Mouse (Mus musculus): ENCODE measurements around the gene Zfp941.

Gene Zfp941

DNA sequence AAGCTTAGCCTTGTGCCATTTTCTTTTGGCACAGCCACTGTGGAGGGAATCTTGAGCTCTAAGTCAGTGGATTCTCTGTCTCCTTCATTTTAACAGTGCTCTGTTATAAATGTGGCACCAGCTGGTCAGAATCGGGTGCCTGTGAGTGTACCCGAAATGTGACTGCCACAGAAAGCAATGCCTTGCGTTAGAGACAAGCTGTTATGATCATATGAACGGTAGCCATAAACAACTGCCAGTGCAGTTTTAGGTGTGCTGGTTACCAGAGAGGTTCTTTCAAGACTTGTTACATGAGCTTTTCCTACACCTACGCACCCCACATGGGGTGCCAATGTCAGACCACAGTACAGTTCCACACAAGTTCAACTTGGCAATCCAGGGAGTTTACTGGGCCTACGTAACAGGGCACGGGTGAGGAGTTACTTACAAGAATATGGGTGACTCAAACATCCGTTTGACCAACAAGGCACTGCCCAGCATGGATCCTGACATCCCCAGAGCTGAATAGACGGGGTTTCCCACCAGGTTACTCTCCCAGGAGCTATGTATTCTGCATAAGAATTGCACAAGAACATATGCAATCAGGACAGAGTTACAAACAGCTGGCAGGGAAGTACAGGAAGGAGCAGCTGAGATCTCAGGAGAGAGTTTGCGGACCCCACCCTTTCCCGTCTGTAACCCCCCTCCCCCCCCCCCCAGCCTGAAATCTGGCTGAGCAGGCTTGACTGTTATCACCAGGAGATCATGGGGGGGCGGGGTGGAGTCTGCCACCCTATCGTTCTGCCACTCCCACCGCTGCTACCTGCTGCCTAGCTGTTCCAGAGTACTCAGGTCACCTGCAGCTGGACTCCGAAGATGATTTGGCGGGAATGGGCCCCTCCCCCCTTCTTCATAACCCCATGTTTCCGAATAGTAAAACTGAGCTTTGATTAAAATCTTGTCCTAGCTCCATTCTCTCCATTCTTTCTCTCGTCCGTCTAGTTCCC, 19.1 kb upstream of the Zfp941 start:
- DNase-seq (ENCODE audit: low spot score in 2 of 2): no peak

DNA sequence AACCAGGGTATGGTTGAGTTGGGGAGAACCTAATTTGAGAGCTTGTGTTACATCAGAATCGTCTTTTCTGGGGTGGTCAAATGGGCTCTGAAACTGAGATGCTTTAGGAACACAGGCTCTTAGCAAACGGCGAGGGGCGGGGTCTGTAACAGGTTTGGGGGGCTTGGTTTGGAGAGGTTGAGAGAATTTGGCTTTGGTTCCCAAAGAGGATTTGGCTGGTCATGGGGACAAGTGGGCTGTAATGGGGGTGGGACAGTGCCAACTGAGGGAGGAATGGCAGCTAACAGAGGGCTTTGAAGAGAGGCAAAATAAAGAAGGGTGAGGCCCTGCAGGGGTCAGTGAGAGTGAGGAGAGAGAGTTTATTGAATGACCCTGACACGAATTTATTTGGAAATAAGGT, 17.6 kb upstream of the Zfp941 start:
- DNase-seq (ENCODE audit: low spot score in 2 of 2): no peak

DNA sequence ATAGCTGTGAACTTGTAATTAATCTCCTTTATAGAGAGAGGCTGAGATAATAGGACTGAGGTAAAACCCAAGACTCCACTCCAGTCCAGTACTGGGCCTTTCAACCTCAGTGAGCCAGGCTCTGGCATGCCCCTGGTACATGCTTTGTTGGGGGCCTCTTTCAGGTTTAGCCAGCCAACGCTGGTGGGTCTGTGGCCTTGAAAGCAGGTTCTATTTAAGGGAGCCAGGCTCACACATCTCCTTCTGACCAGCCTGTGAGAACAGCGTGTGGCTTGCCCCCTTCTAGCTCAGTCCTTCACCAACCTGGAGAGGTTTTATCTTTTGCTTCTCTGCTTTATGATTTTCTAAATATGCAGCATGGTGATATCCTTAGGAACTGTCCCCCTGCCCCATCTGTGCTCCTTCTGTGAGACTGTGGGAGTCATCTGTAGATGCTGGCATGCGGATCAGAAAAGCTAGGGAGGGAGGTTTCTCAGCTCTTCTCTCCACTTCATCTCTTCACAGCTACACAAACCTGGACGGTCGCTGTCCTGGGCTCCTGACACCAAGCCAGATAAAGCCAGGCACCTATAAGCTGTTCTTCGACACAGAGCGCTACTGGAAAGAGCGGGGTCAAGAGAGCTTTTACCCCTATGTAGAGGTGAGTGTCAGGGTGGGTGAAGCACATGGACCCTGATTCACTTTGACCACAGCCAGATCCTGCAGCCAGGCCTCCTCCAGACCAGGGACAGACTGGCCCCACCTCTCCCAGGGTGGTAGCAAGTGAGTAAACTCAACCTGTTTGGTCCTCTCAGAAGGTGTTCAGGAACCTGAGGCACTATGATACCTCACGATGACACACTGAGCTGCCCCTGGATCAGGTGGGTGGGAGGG, 14.5 kb upstream of the Zfp941 start:
- DNase-seq (ENCODE audit: low spot score in 2 of 2): no peak

GRCm38 (mm10) chr7:140835758-140836087, 13.7 kb upstream of the Zfp941 start:
- DNase-seq (ENCODE audit: low spot score in 2 of 2): no peak

- no peak for DNase-seq (ENCODE audit: low spot score in 2 of 2)
Measured at GRCm38 (mm10) chr7:140834968-140835757, 13.2 kb upstream of the Zfp941 start, which contains the start of gene Urah. Gene Urah, plus strand, starts transcription at chr7:140835018.

DNA sequence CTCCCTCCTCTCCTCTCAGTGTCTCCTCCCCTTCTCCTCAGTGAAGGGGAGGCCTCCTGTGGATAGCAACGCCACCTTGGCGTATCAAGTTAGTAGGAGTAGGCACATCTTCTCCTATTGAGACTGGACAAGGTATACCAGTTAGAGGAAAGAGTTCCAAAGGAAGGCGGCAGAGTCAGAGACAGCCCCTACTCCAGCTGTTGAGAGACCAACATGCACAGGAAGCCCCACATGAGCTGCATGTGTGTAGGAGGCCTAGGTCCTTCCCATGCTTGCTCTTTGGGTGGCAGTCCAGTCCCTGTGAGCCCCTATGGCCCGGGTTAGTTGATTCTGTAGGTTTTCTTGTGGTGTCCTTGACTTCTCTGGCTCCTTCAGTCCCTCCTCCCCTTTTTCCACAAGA, 11.4 kb upstream of the Zfp941 start:
- no peak for DNase-seq (ENCODE audit: low spot score in 2 of 2)

- DNase-seq (ENCODE audit: low spot score in 2 of 2): no peak
Measured at GRCm38 (mm10) chr7:140831447-140831846, 9.5 kb upstream of the Zfp941 start.

GRCm38 (mm10) chr7:140828171-140828881, 6.3 kb upstream of the Zfp941 start:
- DNase-seq (ENCODE audit: low spot score in 2 of 2): no peak

DNA sequence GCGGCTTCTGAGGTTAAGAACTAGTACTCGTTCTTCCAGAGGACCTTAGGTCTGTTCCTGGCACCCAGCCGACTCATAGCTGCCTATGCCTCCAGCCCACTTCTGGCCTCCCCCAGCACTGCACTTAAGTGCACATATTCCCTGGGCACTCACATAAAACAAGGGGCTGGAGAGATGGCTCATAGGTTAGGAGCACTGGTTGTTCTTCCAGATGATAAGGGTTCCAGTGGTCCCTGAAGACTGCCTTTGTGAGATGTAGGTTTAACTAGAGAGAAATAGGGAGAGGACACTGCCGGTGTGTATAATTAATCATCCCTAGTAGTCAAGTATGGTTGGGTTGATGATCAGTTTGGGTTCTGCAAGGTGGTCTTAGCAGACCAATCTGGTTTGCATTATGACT, 753 bp upstream of the Zfp941 start:
- DNase-seq (ENCODE audit: low spot score in 2 of 2): no peak

- DNase-seq (ENCODE audit: low spot score in 2 of 2): no peak
Measured at GRCm38 (mm10) chr7:140821305-140821652, 699 bp downstream of the Zfp941 start.

DNA sequence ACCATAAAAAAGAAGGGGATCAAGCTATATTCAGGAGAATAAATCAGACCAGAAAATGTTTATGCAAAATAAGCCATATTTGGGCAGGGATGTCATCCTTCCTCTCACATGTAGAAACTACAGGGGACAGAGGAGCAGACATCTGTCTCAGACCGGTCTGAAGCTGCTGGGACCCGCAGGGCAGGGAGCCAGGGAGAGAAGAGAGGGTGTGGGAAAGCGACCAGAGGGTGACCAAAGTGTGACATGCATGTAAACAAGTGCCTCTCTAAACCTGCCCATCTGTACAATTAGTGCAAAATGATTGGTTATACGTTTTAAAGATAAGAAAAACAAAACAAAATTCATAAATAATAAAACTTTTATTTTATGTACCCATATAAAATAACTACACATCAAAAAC, 1.8 kb downstream of the Zfp941 start:
- DNase-seq (ENCODE audit: low spot score in 2 of 2): no peak

- no peak for DNase-seq (ENCODE audit: low spot score in 2 of 2)
Measured at GRCm38 (mm10) chr7:140812850-140813249, 9.1 kb downstream of the Zfp941 start.

GRCm38 (mm10) chr7:140811714-140812113, 10.3 kb downstream of the Zfp941 start:
- DNase-seq (ENCODE audit: low spot score in 2 of 2): no peak

- DNase-seq (ENCODE audit: low spot score in 2 of 2): no peak
Measured at GRCm38 (mm10) chr7:140810496-140810895, 11.5 kb downstream of the Zfp941 start.

GRCm38 (mm10) chr7:140805704-140806103, 16.3 kb downstream of the Zfp941 start:
- DNase-seq (ENCODE audit: low spot score in 2 of 2): peak in 1 of 2 experiments; percentile 14

DNA sequence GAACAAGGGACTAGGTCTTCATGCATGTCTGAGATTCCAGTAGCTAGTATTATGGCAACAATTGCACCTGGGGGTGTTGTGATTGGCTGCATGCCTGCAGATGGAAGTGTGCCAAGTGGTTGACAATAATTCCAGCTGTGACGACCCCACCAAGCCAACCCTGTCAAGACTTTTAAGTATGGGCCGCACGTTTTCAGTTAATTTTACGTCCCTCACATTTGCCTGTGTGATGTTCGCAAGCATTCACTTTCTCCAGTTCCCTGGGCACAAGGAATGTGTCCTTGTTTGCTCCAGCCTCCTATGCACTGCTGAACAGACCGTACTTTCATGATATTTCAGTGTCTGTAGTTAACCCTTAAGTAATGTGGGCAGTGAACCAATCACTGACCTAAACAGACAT, 19.3 kb downstream of the Zfp941 start:
- no peak for DNase-seq (ENCODE audit: low spot score in 2 of 2)

- DNase-seq (ENCODE audit: low spot score in 2 of 2): no peak
Measured at GRCm38 (mm10) chr7:140798212-140798611, 23.8 kb downstream of the Zfp941 start.

DNA sequence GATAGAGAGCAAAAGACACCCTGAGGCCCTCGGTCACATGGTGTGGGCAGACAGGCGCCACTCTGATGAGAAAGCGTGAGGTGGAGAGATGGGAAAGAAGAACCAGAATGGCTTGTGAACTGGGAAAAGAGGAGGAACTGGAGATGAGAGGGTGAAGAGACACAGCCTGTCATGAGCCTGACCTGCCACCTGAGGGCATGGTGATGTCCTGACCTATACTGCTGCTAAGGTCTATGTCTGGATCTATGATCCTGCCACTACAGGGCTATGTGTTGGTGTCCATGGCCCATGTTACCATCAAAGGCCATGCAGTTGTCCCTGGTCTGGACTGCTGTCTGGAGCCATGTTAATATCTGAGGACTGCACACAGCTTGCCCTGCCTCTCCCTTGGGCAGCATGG, 24.4 kb downstream of the Zfp941 start:
- DNase-seq (ENCODE audit: low spot score in 2 of 2): no peak

DNA sequence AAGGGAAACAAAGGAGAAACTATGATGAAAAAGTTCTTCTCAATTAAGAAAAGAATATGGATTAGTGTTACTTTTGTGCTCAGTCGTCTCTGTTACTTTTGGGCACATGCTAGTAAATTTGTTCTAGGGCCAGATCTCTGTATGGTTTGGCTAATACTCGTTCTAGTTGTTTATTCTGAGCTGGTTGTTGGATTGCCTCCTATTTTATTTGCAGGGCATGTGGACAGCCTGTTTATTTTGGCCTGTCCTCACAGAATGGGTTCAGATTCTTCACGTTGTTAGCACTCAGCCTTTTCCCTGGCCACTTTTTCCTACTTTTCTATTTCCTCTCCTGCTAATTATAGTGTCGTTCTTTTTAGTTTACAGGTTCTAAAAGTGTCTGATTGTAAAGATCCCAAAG, 28.4 kb downstream of the Zfp941 start:
- no peak for DNase-seq (ENCODE audit: low spot score in 2 of 2)

DNA sequence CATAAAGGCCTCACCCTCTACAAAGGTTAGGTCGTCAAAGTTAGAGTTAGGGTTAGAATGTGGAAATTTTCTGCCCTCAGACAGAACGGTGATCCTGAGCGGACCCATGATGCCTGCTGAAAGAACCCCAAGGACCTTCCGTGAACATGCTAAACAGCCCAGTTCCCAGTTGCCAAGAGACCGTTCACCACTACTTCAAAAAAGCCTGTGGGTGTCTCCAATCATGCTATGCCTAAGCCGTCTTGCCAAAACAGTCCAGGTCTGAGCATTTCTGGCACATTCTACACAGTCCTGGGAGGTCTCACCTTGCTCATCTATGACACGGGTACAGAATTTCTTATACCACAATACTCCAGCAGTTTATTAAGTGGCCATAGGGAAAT, 33.9 kb downstream of the Zfp941 start:
- DNase-seq (ENCODE audit: low spot score in 2 of 2): no peak

DNA sequence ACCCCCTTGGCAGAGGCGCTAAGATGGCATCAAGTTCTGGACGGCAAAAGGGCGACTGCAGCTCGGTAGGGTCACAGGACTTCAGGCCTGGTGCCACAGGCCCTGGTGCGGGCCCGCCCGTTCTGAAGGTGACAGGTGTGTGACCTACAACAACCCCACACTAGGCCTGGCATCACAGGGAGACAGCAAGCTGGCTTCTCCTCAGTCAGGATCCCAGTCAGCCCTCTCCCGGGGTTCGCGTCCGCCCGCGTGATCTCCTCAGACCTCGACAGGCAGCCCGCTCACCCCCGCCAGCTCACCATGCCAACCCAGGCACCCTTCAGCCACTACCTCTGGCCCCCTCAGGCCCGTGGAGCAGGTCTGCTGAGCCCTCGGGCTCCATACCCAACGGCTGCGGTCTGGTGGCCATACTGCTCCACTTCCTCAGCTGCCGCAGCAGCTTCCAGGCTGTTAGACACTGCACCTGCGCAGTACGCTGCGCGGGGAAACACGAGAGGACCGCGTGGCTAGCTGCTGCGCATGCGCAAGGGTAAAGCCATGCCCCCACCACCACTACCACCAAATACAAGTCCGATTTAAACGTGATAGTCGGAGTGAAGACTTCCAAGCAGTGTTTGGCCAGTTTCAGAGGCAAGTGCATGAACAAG, 34.4 kb downstream of the Zfp941 start, which contains the start of gene Syce1:
Gene Syce1 (minus strand): TSS at position 447 of the 647 bp plus-strand sequence.
- no peak for DNase-seq (ENCODE audit: low spot score in 2 of 2)

Data from natural killer cell, adult 2 months (primary cell).